Mouse (Mus musculus) cortical plate, adult 2 months (tissue): ENCODE measurements around the gene Prkar2b.

Experiments used
- CTCF ChIP-seq: fragments of 200-500 bp; IDR thresholded peaks from 2 replicates; pipeline ENCODE4 v1.5.1; 2011; ENCODE audit warnings: mild to moderate bottlenecking, control low read depth, low read length; ENCODE audit not compliant: insufficient read depth; ENCODE audit errors: extremely low read depth
- POLR2A ChIP-seq: fragments of 200-500 bp; IDR thresholded peaks from 2 replicates; pipeline ENCODE4 v1.6.1; 2011; ENCODE audit warnings: mild to moderate bottlenecking, low read length, control low read depth; ENCODE audit not compliant: insufficient read depth; ENCODE audit errors: extremely low read depth

DNA sequence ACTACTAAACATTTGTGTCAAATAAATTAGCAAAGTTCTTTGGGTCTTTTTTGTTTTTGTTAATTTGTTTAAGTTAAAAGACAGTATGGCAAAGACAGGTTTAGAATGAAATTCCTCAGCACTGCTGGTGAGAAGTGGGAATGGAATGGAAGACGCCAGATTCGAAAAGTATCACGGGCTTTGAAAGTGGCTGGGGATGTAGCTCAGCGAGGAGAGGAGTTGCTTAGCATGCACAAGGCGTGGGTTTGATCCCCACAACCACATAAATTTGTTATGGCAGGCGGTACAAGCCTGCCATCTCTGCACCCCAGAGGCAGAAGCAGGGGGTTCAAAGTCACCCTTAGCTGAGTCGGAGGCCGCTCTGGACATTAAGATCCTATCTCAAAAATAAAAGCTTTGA, 54.1 kb downstream of the Prkar2b start:
- TF ChIP-seq CTCF (no peak), POLR2A (no peak)
